ENCODE assay signal across 25 mouse cellular contexts in genomic region chr15:95844412-95844811, GRCm38 (mm10). TPM values are rescaled to one million over a fixed set of nuclear protein-coding genes. Genes with fewer than 3 reads are reported as not detected.
DNase-seq lines count a peak whose midpoint lies in the region; ATAC-seq lines count a peak whose summit lies in the region.
"Had no signal": no experiment of that assay in that cellular context is flagged by ENCODE, and none has a peak within 500 bp of the region (broad histone marks: within the 10 kb centered on the region; RNA-seq: fewer than 3 reads in every experiment).

No protein-coding gene starts in this region.

- H3K4me3 ChIP-seq in heart, embryonic 13.5 days: no peak overlapping the region
- H3K4me3 ChIP-seq in lung, embryonic 15.5 days: no peak overlapping the region
- H3K4me3 ChIP-seq in hindbrain, embryonic 10.5 days: no peak overlapping the region
- no peak overlapping the region for H3K4me3 ChIP-seq in hindbrain, embryonic 13.5 days
- H3K4me3 ChIP-seq: forebrain, embryonic 13.5 days; neural tube, embryonic 12.5 days had no signal

- no peaks in the 10 kb centered on the region for H3K36me3 ChIP-seq in heart, embryonic 13.5 days
- no peaks in the 10 kb centered on the region for H3K36me3 ChIP-seq in lung, embryonic 15.5 days
- no peaks in the 10 kb centered on the region for H3K36me3 ChIP-seq in hindbrain, embryonic 10.5 days
- H3K36me3 ChIP-seq in hindbrain, embryonic 13.5 days: no peaks in the 10 kb centered on the region
- H3K36me3 ChIP-seq: neural tube, embryonic 12.5 days had no signal

- DNase-seq in heart, postnatal 25 days (ENCODE audit: low spot score): no peak
- no peak for DNase-seq in lung, adult 18-20 months
- peak; percentile 66 for DNase-seq in ZHBTc4 (ENCODE audit: low read depth, low spot score)
- no peak for DNase-seq in hindbrain, embryonic 10.5 days (ENCODE audit: low spot score)
- DNase-seq: adrenal gland, adult 8-10 months; cerebellum, adult 2 months; cerebellum, postnatal 14 days; gastrocnemius, postnatal 25 days; heart, adult 11 months; kidney, postnatal 10 days; layer of hippocampus, adult 9-11 months; liver; right cerebral cortex, postnatal 4 days; thymus, adult 2 months; thymus, postnatal 36 days had no signal

- H3K27ac ChIP-seq in heart, embryonic 13.5 days (replicated peaks): peak overlapping the region; percentile 15; the same call in 1 of the 2 replicates
- H3K27ac ChIP-seq in lung, embryonic 15.5 days: peak overlapping the region; percentile 19; the same call in 1 of the 2 replicates
- no peak overlapping the region for H3K27ac ChIP-seq in hindbrain, embryonic 10.5 days
- H3K27ac ChIP-seq in hindbrain, embryonic 13.5 days: no peak overlapping the region
- H3K27ac ChIP-seq: forebrain, embryonic 13.5 days; liver, embryonic 14.5 days; neural tube, embryonic 12.5 days had no signal

- H3K9ac ChIP-seq in heart, embryonic 13.5 days: no peak overlapping the region
- H3K9ac ChIP-seq in lung, embryonic 15.5 days: no peak overlapping the region
- no peak overlapping the region for H3K9ac ChIP-seq in hindbrain, embryonic 13.5 days
- H3K9ac ChIP-seq: forebrain, embryonic 13.5 days; liver, embryonic 14.5 days; neural tube, embryonic 12.5 days had no signal

- H3K27me3 ChIP-seq in heart, embryonic 13.5 days (replicated peaks): no peaks in the 10 kb centered on the region
- H3K27me3 ChIP-seq in lung, embryonic 15.5 days: no peaks in the 10 kb centered on the region
- no peaks in the 10 kb centered on the region for H3K27me3 ChIP-seq in hindbrain, embryonic 10.5 days (ENCODE audit: insufficient read depth, poor library complexity, severe bottlenecking)
- H3K27me3 ChIP-seq in hindbrain, embryonic 13.5 days: no peaks in the 10 kb centered on the region
- H3K27me3 ChIP-seq: forebrain, embryonic 13.5 days; neural tube, embryonic 12.5 days had no signal

- no peak overlapping the region for H3K4me2 ChIP-seq in heart, embryonic 13.5 days
- H3K4me2 ChIP-seq in lung, embryonic 15.5 days: no peak overlapping the region
- H3K4me2 ChIP-seq in hindbrain, embryonic 13.5 days: no peak overlapping the region
- H3K4me2 ChIP-seq: forebrain, embryonic 13.5 days; heart, embryonic 11.5 days; neural tube, embryonic 12.5 days had no signal

- peaks cover 65% of the 10 kb centered on the region for H3K4me1 ChIP-seq in heart, embryonic 13.5 days
- peaks cover 27% of the 10 kb centered on the region; the same call in 1 of the 2 replicates for H3K4me1 ChIP-seq in lung, embryonic 15.5 days
- H3K4me1 ChIP-seq in hindbrain, embryonic 10.5 days (replicated peaks): peaks cover 34% of the 10 kb centered on the region
- peaks cover 8% of the 10 kb centered on the region for H3K4me1 ChIP-seq in hindbrain, embryonic 13.5 days (replicated peaks)

- no peaks in the 10 kb centered on the region for H3K9me3 ChIP-seq in heart, embryonic 13.5 days
- no peaks in the 10 kb centered on the region for H3K9me3 ChIP-seq in lung, embryonic 15.5 days
- no peaks in the 10 kb centered on the region for H3K9me3 ChIP-seq in hindbrain, embryonic 10.5 days
- no peaks in the 10 kb centered on the region for H3K9me3 ChIP-seq in hindbrain, embryonic 13.5 days
- H3K9me3 ChIP-seq: forebrain, embryonic 13.5 days; neural tube, embryonic 12.5 days had no signal

- ATAC-seq in heart, embryonic 13.5 days (ENCODE audit: extremely low read depth, insufficient number of reproducible peaks, low FRiP score, low TSS enrichment): no peak
- no peak for ATAC-seq in lung, embryonic 15.5 days (ENCODE audit: borderline replicate concordance, extremely low read depth, low FRiP score, low TSS enrichment)
- no peak for ATAC-seq in hindbrain, embryonic 13.5 days (ENCODE audit: low FRiP score)
- ATAC-seq: forebrain, embryonic 13.5 days; hindbrain, embryonic 16.5 days; lung, postnatal 0 days; midbrain, embryonic 16.5 days had no signal

- 33% methylated on average over 2 of the region's 2 CpGs for WGBS in heart, embryonic 13.5 days
- 39% methylated on average over 2 of the region's 2 CpGs for WGBS in lung, embryonic 15.5 days
- WGBS in hindbrain, embryonic 10.5 days: 65% methylated on average over 2 of the region's 2 CpGs
- WGBS in hindbrain, embryonic 13.5 days: 72% methylated on average over 2 of the region's 2 CpGs

- intact Hi-C loops in heart, postnatal 25 days (cut with DNase I): no loop called here

RNA-seq across cellular contexts. Expression of gene Ano6, which starts 53.8 kb away (rescaled TPM):
- 28.8 and 31.0 TPM in 2 replicates for polyA plus RNA-seq in heart, embryonic 13.5 days (2015; fragmentation: Nextera tagmentation; extraction: Ambion mirVana)
- total RNA-seq in heart, postnatal 25 days (2021): 10 to 100 TPM; 21.1 to 25.9 TPM
- polyA plus RNA-seq in lung, embryonic 15.5 days (2015; fragmentation: Nextera tagmentation; extraction: Ambion mirVana): 39.5 and 44.0 TPM in 2 replicates
- 31.1 and 31.5 TPM in 2 replicates for polyA plus RNA-seq in hindbrain, embryonic 10.5 days (2016; fragmentation: Nextera tagmentation; extraction: Ambion mirVana)
- 28.7 and 31.2 TPM in 2 replicates for polyA plus RNA-seq in hindbrain, embryonic 13.5 days (2015; fragmentation: Nextera tagmentation; extraction: Ambion mirVana)

Comparison
In these comparisons a context has a peak if more than half of its experiments do, and no peak if none do; other contexts are left out.
1. H3K27ac ChIP-seq: peak in heart, embryonic 13.5 days (single experiment) and lung, embryonic 15.5 days (single experiment); none in hindbrain, embryonic 10.5 days (single experiment) and hindbrain, embryonic 13.5 days (single experiment).